Mouse (Mus musculus) embryonic facial prominence, embryonic 10.5 days (tissue): Measurements from ENCODE around the gene Wdr54. TPM values are rescaled to one million over a fixed set of nuclear protein-coding genes. Genes with fewer than 3 reads are reported as not detected.

ENCODE experiments used
- DNase-seq: peaks from one replicate; pipeline ENCODE4 v3.0.0-alpha.2; 2017; ENCODE audit warnings: low spot score
- H3K27ac ChIP-seq: fragments of 300-500 bp; sonication (generic); replicated peaks from 2 replicates; pipeline ENCODE4 v1.5.1; 2016; ENCODE audit warnings: mild to moderate bottlenecking
- H3K27me3 ChIP-seq: fragments of 300-500 bp; sonication (generic); replicated peaks from 2 replicates; pipeline ENCODE4 v1.6.1; 2016; ENCODE audit warnings: low read depth, mild to moderate bottlenecking; ENCODE audit not compliant: poor library complexity, severe bottlenecking
- H3K36me3 ChIP-seq: fragments of 300-500 bp; sonication (generic); replicated peaks from 2 replicates; pipeline ENCODE4 v1.6.1; 2016; ENCODE audit warnings: mild to moderate bottlenecking, moderate library complexity
- H3K4me1 ChIP-seq: fragments of 300-500 bp; sonication (generic); 2 replicates; pipeline ENCODE4 v1.6.1; 2016
- H3K4me3 ChIP-seq: fragments of 300-500 bp; sonication (generic); 2 replicates; pipeline ENCODE4 v1.5.1; 2016; ENCODE audit warnings: mild to moderate bottlenecking, moderate library complexity
- H3K9me3 ChIP-seq: fragments of 300-500 bp; sonication (generic); 2 replicates; pipeline ENCODE4 v1.6.1; 2016; ENCODE audit warnings: mild to moderate bottlenecking
- WGBS: fragments of 180-500 bp; shearing (Covaris S2); methylation state at CpG from one replicate; pipeline ENCODE4 v1.1.7; 2016; 5-methylcytosine and 5-hydroxymethylcytosine counted together
- polyA plus RNA-seq: library from polyadenylated mRNA; unstranded; fragments of >200 nt; fragmentation: Nextera tagmentation; extraction: Ambion mirVana; gene quantifications from 2 replicates; pipeline ENCODE4 v1.2.1, GENCODE M21; 2016

The Wdr54 gene
- polyA plus RNA-seq, 1 experiment from 2014 or later: 10.2 TPM

DNA sequence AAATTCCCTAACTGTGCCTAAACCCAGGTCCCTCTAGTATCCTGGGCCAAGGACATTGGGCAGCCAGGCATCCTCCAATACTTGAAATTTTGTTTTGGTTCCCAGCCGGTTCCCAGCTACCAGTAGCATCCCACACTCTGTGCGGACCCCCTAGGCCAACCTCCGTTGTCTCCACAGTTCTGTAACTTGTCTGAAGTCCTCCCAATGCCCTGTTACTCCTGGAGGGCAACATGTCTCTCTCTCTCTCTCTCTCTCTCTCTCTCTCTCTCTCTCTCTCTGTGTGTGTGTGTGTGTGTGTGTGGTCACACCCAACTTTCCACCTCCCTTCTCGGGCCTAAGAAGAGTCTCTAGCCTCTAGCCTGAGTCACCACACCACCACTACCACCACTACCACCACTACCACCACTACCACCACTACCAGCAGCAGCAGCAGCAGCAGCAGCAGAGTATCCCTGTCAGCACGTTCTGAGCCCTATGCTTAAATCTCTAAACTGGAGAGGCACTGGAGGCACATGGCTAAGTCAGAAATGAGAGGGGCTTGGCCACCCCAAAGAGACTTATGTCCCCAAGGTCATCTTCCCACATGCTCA, 19.8 kb downstream of the Wdr54 start:
- Histone ChIP-seq H3K27me3 (peaks cover 14% of the 10 kb centered on the region), H3K27ac (peak overlapping the region; percentile 100), H3K4me3 (peak overlapping the region; percentile 80), H3K9me3 (no peaks in the 10 kb centered on the region), H3K36me3 (peaks cover 8% of the 10 kb centered on the region), H3K4me1 (peaks cover 76% of the 10 kb centered on the region)
- WGBS: 10% methylated on average over 5 of the region's 5 CpGs
- no peak for DNase-seq

DNA sequence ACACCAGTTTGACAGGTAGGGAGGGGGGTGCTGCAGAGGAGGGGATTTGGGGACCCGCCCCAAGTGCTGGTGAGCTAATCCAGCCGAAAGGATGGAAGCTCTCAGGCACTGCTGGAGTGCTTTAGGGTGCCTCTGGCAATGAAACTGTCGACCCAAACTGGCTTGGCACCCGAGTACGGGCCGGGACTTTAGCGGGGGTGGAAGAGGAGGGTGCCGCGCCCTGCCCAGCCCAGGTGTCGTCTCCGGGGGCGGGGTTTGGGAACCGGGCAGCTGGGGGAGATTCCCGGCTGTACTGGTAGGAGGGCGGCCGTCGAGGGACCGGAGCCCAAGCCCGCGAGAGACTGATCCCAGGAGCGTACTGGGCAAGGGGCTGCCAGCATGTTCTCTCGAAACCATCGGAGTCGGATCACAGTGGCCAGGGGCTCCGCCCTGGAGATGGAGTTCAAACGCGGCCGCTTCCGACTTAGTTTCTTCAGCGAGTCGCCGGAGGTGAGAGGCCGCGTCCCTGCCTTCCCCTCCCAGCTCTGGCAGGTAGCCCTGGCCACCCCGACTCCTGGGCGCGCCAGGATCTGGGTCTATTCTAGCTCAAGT, 20.5 kb downstream of the Wdr54 start:
- H3K36me3 ChIP-seq: peaks cover 8% of the 10 kb centered on the region
- H3K27ac ChIP-seq: peak overlapping the region; percentile 100
- H3K4me3 ChIP-seq: peak overlapping the region; percentile 80
- H3K9me3 ChIP-seq: no peaks in the 10 kb centered on the region
- peak; percentile 54 for DNase-seq
- peaks cover 69% of the 10 kb centered on the region for H3K4me1 ChIP-seq
- peaks cover 14% of the 10 kb centered on the region for H3K27me3 ChIP-seq
- WGBS: 3% methylated on average over 37 of the region's 37 CpGs

DNA sequence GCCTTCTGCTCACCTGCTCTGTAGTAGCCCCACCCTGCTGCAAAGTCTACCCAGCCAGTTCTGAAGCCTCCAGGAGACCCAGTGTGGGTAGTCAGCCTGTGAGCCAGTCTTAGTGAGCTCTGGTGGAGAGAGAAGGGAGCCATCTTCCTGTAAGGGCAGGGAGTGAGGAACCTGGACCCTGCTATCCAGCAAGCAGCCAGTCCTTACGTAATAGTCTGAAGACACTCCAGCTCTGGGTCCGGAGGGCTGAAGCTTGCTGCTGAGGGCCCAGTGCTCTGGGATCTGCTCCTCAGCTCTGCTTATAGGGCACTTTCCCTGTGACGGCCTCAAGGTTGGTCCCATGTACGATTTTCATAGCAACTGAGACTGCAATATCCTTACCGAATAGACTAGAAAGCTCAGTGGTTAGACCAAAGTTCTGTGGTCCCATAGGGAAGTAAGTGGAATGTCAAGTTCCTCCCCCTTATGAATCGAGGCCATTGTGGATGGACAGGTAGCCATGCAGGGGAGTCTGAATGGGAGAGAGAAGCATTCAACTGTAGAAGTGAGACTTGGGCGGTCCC, 21.2 kb downstream of the Wdr54 start, which contains the start of gene Rtkn:
Rtkn (plus strand) TSS at position 513 of the 563 bp plus-strand sequence.
- H3K4me3 ChIP-seq: peak within 1 kb of the TSS; percentile 80
- H3K9me3 ChIP-seq: no peaks in the 10 kb centered on the region
- whole genome bisulfite sequencing: 58% methylated on average over 7 of the region's 7 CpGs
- DNase-seq: no peak
- H3K4me1 ChIP-seq: peaks cover 65% of the 10 kb centered on the region
- peak within 1 kb of the TSS; percentile 100 for H3K27ac ChIP-seq
- peaks cover 14% of the 10 kb centered on the region for H3K27me3 ChIP-seq
- peaks cover 7% of the 10 kb centered on the region for H3K36me3 ChIP-seq

DNA sequence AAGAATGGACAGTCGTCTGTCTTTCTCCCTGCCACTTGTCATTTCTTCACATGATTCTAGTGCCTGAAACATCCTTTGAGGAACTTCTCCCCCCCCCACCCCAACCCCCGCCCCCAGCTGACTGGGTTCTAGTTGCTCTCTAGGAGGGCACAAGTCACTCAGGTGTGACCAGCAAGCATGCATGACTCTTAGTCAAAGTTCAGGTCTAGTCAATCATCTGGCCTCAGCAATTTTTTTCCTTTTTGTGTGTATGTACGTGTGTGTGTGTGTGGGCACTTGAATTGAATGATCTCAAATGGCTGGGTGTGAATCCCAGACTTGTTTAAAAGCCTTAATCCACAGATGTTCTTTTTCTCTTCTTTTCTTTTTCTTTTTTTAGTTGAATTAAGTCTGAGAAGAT, 22.0 kb downstream of the Wdr54 start:
- H3K27ac ChIP-seq: no peak overlapping the region
- H3K4me3 ChIP-seq: no peak overlapping the region
- peaks cover 14% of the 10 kb centered on the region for H3K27me3 ChIP-seq
- no peaks in the 10 kb centered on the region for H3K9me3 ChIP-seq
- H3K36me3 ChIP-seq: no peaks in the 10 kb centered on the region; the same call in 1 of the 2 replicates
- 71% methylated on average over 3 of the region's 3 CpGs for WGBS
- DNase-seq: no peak
- H3K4me1 ChIP-seq: peaks cover 57% of the 10 kb centered on the region

GRCm38 (mm10) chr6:83132176-83132919, 23.8 kb downstream of the Wdr54 start:
- DNase-seq: no peak
- H3K4me3 ChIP-seq: no peak overlapping the region
- no peak overlapping the region for H3K27ac ChIP-seq
- H3K36me3 ChIP-seq: no peaks in the 10 kb centered on the region; the same call in 1 of the 2 replicates
- H3K9me3 ChIP-seq: no peaks in the 10 kb centered on the region
- peaks cover 14% of the 10 kb centered on the region for H3K27me3 ChIP-seq
- 92% methylated on average over 9 of the region's 9 CpGs for WGBS
- peaks cover 38% of the 10 kb centered on the region for H3K4me1 ChIP-seq

GRCm38 (mm10) chr6:83131469-83132034, 24.6 kb downstream of the Wdr54 start:
- Histone ChIP-seq H3K4me1 (peaks cover 30% of the 10 kb centered on the region), H3K9me3 (no peaks in the 10 kb centered on the region), H3K4me3 (no peak overlapping the region), H3K27me3 (peaks cover 14% of the 10 kb centered on the region), H3K27ac (no peak overlapping the region), H3K36me3 (no peaks in the 10 kb centered on the region; the same call in 1 of the 2 replicates)
- WGBS: 84% methylated on average over 6 of the region's 6 CpGs
- DNase-seq: no peak

DNA sequence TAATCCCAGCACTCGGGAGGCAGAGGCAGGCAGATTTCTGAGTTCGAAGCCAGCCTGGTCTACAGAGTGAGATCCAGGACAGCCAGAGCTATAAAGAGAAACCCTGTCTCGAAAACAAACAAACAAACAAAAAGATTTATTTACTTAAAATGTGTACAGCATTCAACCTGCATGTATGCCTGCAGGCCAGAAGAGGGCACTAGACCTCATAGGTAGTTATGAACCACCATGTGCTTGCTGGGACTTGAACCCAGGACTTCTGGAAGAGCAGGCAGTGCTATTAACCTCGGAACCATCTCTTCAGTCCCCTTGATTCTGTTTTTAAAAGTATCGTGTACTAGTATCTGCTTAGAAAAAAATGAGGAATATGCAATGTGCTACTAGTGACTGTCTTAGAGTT, 28.8 kb downstream of the Wdr54 start:
- WGBS: 96% methylated on average over 5 of the region's 5 CpGs
- H3K36me3 ChIP-seq: 0 out of 2 replicates have a peak, but pooled peaks cover 3% of the 10 kb centered on the region
- no peak overlapping the region for H3K27ac ChIP-seq
- H3K4me3 ChIP-seq: no peak overlapping the region
- no peak for DNase-seq
- no peaks in the 10 kb centered on the region for H3K9me3 ChIP-seq
- H3K27me3 ChIP-seq: no peaks in the 10 kb centered on the region
- peaks cover 29% of the 10 kb centered on the region for H3K4me1 ChIP-seq

- 28% methylated on average over 5 of the region's 5 CpGs for WGBS
- no peaks in the 10 kb centered on the region for H3K27me3 ChIP-seq
- H3K4me3 ChIP-seq: peak within 1 kb of the TSS; percentile 83
- H3K27ac ChIP-seq: peak within 1 kb of the TSS; percentile 88
- DNase-seq: no peak
- H3K4me1 ChIP-seq: peaks cover 42% of the 10 kb centered on the region
- 0 out of 2 replicates have a peak, but pooled peaks cover 3% of the 10 kb centered on the region for H3K36me3 ChIP-seq
- H3K9me3 ChIP-seq: no peaks in the 10 kb centered on the region
Measured at GRCm38 (mm10) chr6:83125331-83125730, 30.9 kb downstream of the Wdr54 start, which contains the start of gene Ino80b. Gene Ino80b (minus strand): TSS chr6:83125431.

- WGBS: under 1% methylated on average over 30 of the region's 30 CpGs
- peaks cover 47% of the 10 kb centered on the region for H3K4me1 ChIP-seq
- peak overlapping the region; percentile 83 for H3K4me3 ChIP-seq
- peak; percentile 93 for DNase-seq
- no peaks in the 10 kb centered on the region for H3K27me3 ChIP-seq
- H3K27ac ChIP-seq: peak overlapping the region; percentile 88
- H3K9me3 ChIP-seq: no peaks in the 10 kb centered on the region
- peaks cover 6% of the 10 kb centered on the region for H3K36me3 ChIP-seq
Measured at GRCm38 (mm10) chr6:83124851-83125312, 31.3 kb downstream of the Wdr54 start.

- DNase-seq: no peak
- H3K9me3 ChIP-seq: no peaks in the 10 kb centered on the region
- peak overlapping the region; percentile 83 for H3K4me3 ChIP-seq
- H3K36me3 ChIP-seq: peaks cover 26% of the 10 kb centered on the region
- 79% methylated on average over 5 of the region's 5 CpGs for WGBS
- H3K4me1 ChIP-seq: peaks cover 63% of the 10 kb centered on the region
- no peaks in the 10 kb centered on the region for H3K27me3 ChIP-seq
- peak overlapping the region; percentile 99; the same call in 1 of the 2 replicates for H3K27ac ChIP-seq
Measured at GRCm38 (mm10) chr6:83122961-83123360, 33.2 kb downstream of the Wdr54 start.

GRCm38 (mm10) chr6:83121863-83122710, 34.1 kb downstream of the Wdr54 start:
- 2% methylated on average over 52 of the region's 52 CpGs for WGBS
- H3K27ac ChIP-seq: peak overlapping the region; percentile 99
- peaks cover 72% of the 10 kb centered on the region for H3K4me1 ChIP-seq
- H3K9me3 ChIP-seq: no peaks in the 10 kb centered on the region
- no peak for DNase-seq
- peak overlapping the region; percentile 83 for H3K4me3 ChIP-seq
- peaks cover 34% of the 10 kb centered on the region for H3K36me3 ChIP-seq
- H3K27me3 ChIP-seq: no peaks in the 10 kb centered on the region
